ENCODE assay signal across 8 mouse cellular contexts in genomic region chr10:33950803-33951583, GRCm38 (mm10). TPM values are rescaled to one million over a fixed set of nuclear protein-coding genes. Genes with fewer than 3 reads are reported as not detected.
DNase-seq lines count a peak whose midpoint lies in the region; ATAC-seq and TF ChIP-seq lines count a peak whose summit lies in the region.

TSS of gene Zup1 (minus strand) at chr10:33951269.

- peak within 1 kb of the TSS; percentile 67 for H3K4me2 ChIP-seq in forebrain, embryonic 12.5 days
- H3K4me2 ChIP-seq in heart, postnatal 0 days (ENCODE audit: low read depth, low read length), result peak within 1 kb of the TSS; percentile 72
- H3K4me2 ChIP-seq in liver, embryonic 16.5 days (ENCODE audit: low read depth, low read length), result peak within 1 kb of the TSS; percentile 72
- H3K4me2 ChIP-seq in neural tube, embryonic 13.5 days, result peak within 1 kb of the TSS; percentile 79

- H3K9ac ChIP-seq in forebrain, embryonic 12.5 days, result peak within 1 kb of the TSS; percentile 87
- H3K9ac ChIP-seq in heart, postnatal 0 days (replicated peaks; ENCODE audit: low read depth, low read length), result peak within 1 kb of the TSS; percentile 93
- H3K9ac ChIP-seq in liver, embryonic 16.5 days (ENCODE audit: low read depth, low read length), result peak within 1 kb of the TSS; percentile 93
- peak within 1 kb of the TSS; percentile 95 for H3K9ac ChIP-seq in neural tube, embryonic 13.5 days

- TF ChIP-seq POLR2A in testis, adult 2 months (IDR thresholded peaks at IDR 0.05; ENCODE audit: control insufficient read depth, low read depth, low read length), result peak; percentile 92

- peak within 1 kb of the TSS; percentile 65; the same call in 1 of the 2 replicates for H3K27ac ChIP-seq in forebrain, embryonic 12.5 days
- H3K27ac ChIP-seq in heart, postnatal 0 days (ENCODE audit: low read depth), result peak within 1 kb of the TSS; percentile 80
- peak within 1 kb of the TSS; percentile 88 for H3K27ac ChIP-seq in liver, embryonic 16.5 days (ENCODE audit: low read length)
- H3K27ac ChIP-seq in neural tube, embryonic 13.5 days (replicated peaks), result peak within 1 kb of the TSS; percentile 79
- H3K27ac ChIP-seq in testis, adult 2 months (ENCODE audit: control insufficient read depth, insufficient read depth, low read depth, low read length), result peak within 1 kb of the TSS; percentile 92

- WGBS in forebrain, embryonic 12.5 days, result 4% methylated on average over 42 of the region's 42 CpGs
- 3% methylated on average over 42 of the region's 42 CpGs for WGBS in heart, postnatal 0 days
- WGBS in liver, embryonic 16.5 days (ENCODE audit: insufficient replicate concordance), result 2% methylated on average over 42 of the region's 42 CpGs
- 4% methylated on average over 42 of the region's 42 CpGs for WGBS in neural tube, embryonic 13.5 days

- peak within 1 kb of the TSS; percentile 91 for H3K4me3 ChIP-seq in E14TG2a.4 (replicated peaks; ENCODE audit: low read length)
- H3K4me3 ChIP-seq in forebrain, embryonic 12.5 days (replicated peaks), result peak within 1 kb of the TSS; percentile 87
- H3K4me3 ChIP-seq in heart, postnatal 0 days (ENCODE audit: low read depth, low read length), result peak within 1 kb of the TSS; percentile 82
- peak within 1 kb of the TSS; percentile 89 for H3K4me3 ChIP-seq in liver, embryonic 16.5 days (ENCODE audit: low read depth, low read length)
- peak within 1 kb of the TSS; percentile 72 for H3K4me3 ChIP-seq in neural tube, embryonic 13.5 days
- H3K4me3 ChIP-seq in testis, adult 2 months (ENCODE audit: control insufficient read depth, low read depth, low read length), result peak within 1 kb of the TSS; percentile 98

- no peak for TF ChIP-seq CTCF in E14TG2a.4 (conservative IDR thresholded peaks at IDR 0.05; ENCODE audit: low read length)
- TF ChIP-seq CTCF in heart, postnatal 0 days (IDR thresholded peaks at IDR 0.05; ENCODE audit: low read depth), result no peak
- TF ChIP-seq CTCF in testis, adult 2 months (IDR thresholded peaks at IDR 0.05; ENCODE audit: control insufficient read depth, insufficient read depth, insufficient replicate concordance, low read depth, low read length), result no peak

- peaks cover 8% of the 10 kb centered on the region for H3K9me3 ChIP-seq in E14TG2a.4 (ENCODE audit: low read length)
- no peaks in the 10 kb centered on the region for H3K9me3 ChIP-seq in forebrain, embryonic 12.5 days
- no peaks in the 10 kb centered on the region for H3K9me3 ChIP-seq in heart, postnatal 0 days (replicated peaks; ENCODE audit: control insufficient read depth, low read length)
- H3K9me3 ChIP-seq in liver, embryonic 16.5 days (replicated peaks; ENCODE audit: control insufficient read depth, low read length), result no peaks in the 10 kb centered on the region
- no peaks in the 10 kb centered on the region for H3K9me3 ChIP-seq in neural tube, embryonic 13.5 days

- DNase-seq in c-Kit-positive CD71-positive TER-119-positive erythroid progenitor cells, embryonic 14.5 days (ENCODE audit: low spot score), result peak; percentile 82
- DNase-seq in heart, postnatal 0 days (ENCODE audit: low spot score), result peak; percentile 91
- DNase-seq in kidney, postnatal 4 days, result peak; percentile 86 to 91

- peak; percentile 96 for ATAC-seq in forebrain, embryonic 12.5 days (ENCODE audit: low FRiP score)
- peak; percentile 94 for ATAC-seq in heart, postnatal 0 days (ENCODE audit: insufficient read depth, low read depth)
- ATAC-seq in liver, embryonic 16.5 days (ENCODE audit: low read depth), result peak; percentile 96
- ATAC-seq in neural tube, embryonic 13.5 days (ENCODE audit: low read depth), result peak; percentile 98

- no peak for TF ChIP-seq EP300 in heart, postnatal 0 days (IDR thresholded peaks at IDR 0.05; ENCODE audit: low read depth)

- H3K36me3 ChIP-seq in E14TG2a.4 (ENCODE audit: insufficient read depth, low read length), result peaks cover 15% of the 10 kb centered on the region
- peaks cover 11% of the 10 kb centered on the region; the same call in 1 of the 2 replicates for H3K36me3 ChIP-seq in forebrain, embryonic 12.5 days (replicated peaks)
- H3K36me3 ChIP-seq in heart, postnatal 0 days (replicated peaks; ENCODE audit: control insufficient read depth, insufficient read depth, low read length), result peaks cover 16% of the 10 kb centered on the region; the same call in 1 of the 2 replicates
- H3K36me3 ChIP-seq in liver, embryonic 16.5 days (ENCODE audit: control insufficient read depth, insufficient read depth), result peaks cover 7% of the 10 kb centered on the region; the same call in 1 of the 2 replicates
- peaks cover 17% of the 10 kb centered on the region for H3K36me3 ChIP-seq in neural tube, embryonic 13.5 days
- H3K36me3 ChIP-seq in testis, adult 2 months (ENCODE audit: control insufficient read depth, insufficient read depth, low read length), result no peaks in the 10 kb centered on the region; the same call in 1 of the 2 replicates

- no peaks in the 10 kb centered on the region for H3K27me3 ChIP-seq in E14TG2a.4 (ENCODE audit: insufficient read depth, low read length)
- H3K27me3 ChIP-seq in forebrain, embryonic 12.5 days, result no peaks in the 10 kb centered on the region
- H3K27me3 ChIP-seq in heart, postnatal 0 days (ENCODE audit: control insufficient read depth, insufficient read depth, low read length), result no peaks in the 10 kb centered on the region
- H3K27me3 ChIP-seq in liver, embryonic 16.5 days (ENCODE audit: control insufficient read depth, insufficient read depth, low read depth, low read length), result no peaks in the 10 kb centered on the region
- no peaks in the 10 kb centered on the region for H3K27me3 ChIP-seq in neural tube, embryonic 13.5 days
- no peaks in the 10 kb centered on the region for H3K27me3 ChIP-seq in testis, adult 2 months (ENCODE audit: control insufficient read depth, insufficient read depth, low read length)

- peaks cover 26% of the 10 kb centered on the region for H3K4me1 ChIP-seq in E14TG2a.4 (replicated peaks; ENCODE audit: low read depth, low read length)
- peaks cover 7% of the 10 kb centered on the region for H3K4me1 ChIP-seq in forebrain, embryonic 12.5 days
- H3K4me1 ChIP-seq in heart, postnatal 0 days (ENCODE audit: control insufficient read depth, insufficient read depth), result peaks cover 5% of the 10 kb centered on the region
- peaks cover 5% of the 10 kb centered on the region; the same call in 1 of the 2 replicates for H3K4me1 ChIP-seq in liver, embryonic 16.5 days (ENCODE audit: control insufficient read depth, low read depth, low read length)
- peaks cover 27% of the 10 kb centered on the region for H3K4me1 ChIP-seq in neural tube, embryonic 13.5 days (replicated peaks)
- peaks cover 3% of the 10 kb centered on the region for H3K4me1 ChIP-seq in testis, adult 2 months (ENCODE audit: control insufficient read depth, insufficient read depth, low read length)

RNA-seq across cellular contexts. Expression of gene Zup1, which starts in this region (rescaled TPM):
- 27.2 and 29.7 TPM in 2 replicates for polyA plus RNA-seq in forebrain, embryonic 12.5 days (2016; fragmentation: Nextera tagmentation; extraction: Ambion mirVana)
- total RNA-seq in heart, postnatal 0 days (2014; rRNA removed; ENCODE audit: low replicate concordance), result 10.4 and 17.8 TPM in 2 replicates
- polyA plus RNA-seq in heart, postnatal 0 days (2015; fragmentation: Nextera tagmentation; extraction: Ambion mirVana), result 8.2 and 9.2 TPM in 2 replicates
- 7.1 and 7.9 TPM in 2 replicates for polyA plus RNA-seq in liver, embryonic 16.5 days (2015; fragmentation: Nextera tagmentation; extraction: Ambion mirVana)
- polyA plus RNA-seq in neural tube, embryonic 13.5 days (2015; fragmentation: Nextera tagmentation; extraction: Ambion mirVana), result 24.5 and 25.9 TPM in 2 replicates
- polyA plus RNA-seq in testis, adult 2 months (2012; rRNA removed), result 10.6 and 10.9 TPM in 2 replicates

Comparison
In these comparisons a context has a peak if more than half of its experiments do, and no peak if none do; other contexts are left out.
1. Peak in every context shown above with its lines: DNase-seq, ATAC-seq, H3K4me3 ChIP-seq and H3K27ac ChIP-seq.